Mouse (Mus musculus): ENCODE measurements around the gene Nkx2-1.
"Not testable (repeated sequence)": the region's sequence is repeated elsewhere in the genome, so short reads cannot be mapped to it uniquely, and the experiment has no call there.

The Nkx2-1 gene

GRCm38 (mm10) chr12:56536884-56537265 lies at the start of gene Nkx2-1:
TSS of gene Nkx2-1 (minus strand) at chr12:56536908.
- DNase-seq (ENCODE audit: low spot score): no peak

- peak; percentile 21 for DNase-seq (ENCODE audit: low spot score)
Measured at GRCm38 (mm10) chr12:56541068-56541467, 4.4 kb upstream of the Nkx2-1 start.

GRCm38 (mm10) chr12:56540591-56540990 lies 3.9 kb upstream of the Nkx2-1 start:
- no peak for DNase-seq (ENCODE audit: low spot score)

GRCm38 (mm10) chr12:56538601-56539000 lies 1.9 kb upstream of the Nkx2-1 start:
- DNase-seq (ENCODE audit: low spot score): no peak

- no peak for DNase-seq (ENCODE audit: low spot score)
Measured at GRCm38 (mm10) chr12:56537931-56538330, 1.2 kb upstream of the Nkx2-1 start.

GRCm38 (mm10) chr12:56537342-56537741 lies 634 bp upstream of the Nkx2-1 start:
- DNase-seq (ENCODE audit: low spot score): no peak

- DNase-seq (ENCODE audit: low spot score): no peak
Measured at GRCm38 (mm10) chr12:56536174-56536883, 379 bp downstream of the Nkx2-1 start.

- no peak for DNase-seq (ENCODE audit: low spot score)
Measured at GRCm38 (mm10) chr12:56535411-56536173, 1.1 kb downstream of the Nkx2-1 start.

GRCm38 (mm10) chr12:56534651-56535326 lies 1.9 kb downstream of the Nkx2-1 start:
- no peak for DNase-seq (ENCODE audit: low spot score)

- no peak for DNase-seq (ENCODE audit: low spot score)
Measured at GRCm38 (mm10) chr12:56534311-56534650, 2.4 kb downstream of the Nkx2-1 start.

GRCm38 (mm10) chr12:56533501-56534310 lies 3.0 kb downstream of the Nkx2-1 start:
- no peak for DNase-seq (ENCODE audit: low spot score)

GRCm38 (mm10) chr12:56532986-56533495 lies 3.7 kb downstream of the Nkx2-1 start:
- DNase-seq (ENCODE audit: low spot score): no peak

GRCm38 (mm10) chr12:56532142-56532541 lies 4.6 kb downstream of the Nkx2-1 start:
- no peak for DNase-seq (ENCODE audit: low spot score)

GRCm38 (mm10) chr12:56531051-56531620 lies 5.6 kb downstream of the Nkx2-1 start:
- no peak for DNase-seq (ENCODE audit: low spot score)

GRCm38 (mm10) chr12:56529931-56530330 lies 6.8 kb downstream of the Nkx2-1 start:
- DNase-seq (ENCODE audit: low spot score): no peak

- DNase-seq (ENCODE audit: low spot score): no peak
Measured at GRCm38 (mm10) chr12:56528881-56529681, 7.6 kb downstream of the Nkx2-1 start.

GRCm38 (mm10) chr12:56528034-56528570 lies 8.6 kb downstream of the Nkx2-1 start:
- no peak for DNase-seq (ENCODE audit: low spot score)

- no peak for DNase-seq (ENCODE audit: low spot score)
Measured at GRCm38 (mm10) chr12:56527071-56527470, 9.6 kb downstream of the Nkx2-1 start.

GRCm38 (mm10) chr12:56525219-56525797 lies 11.4 kb downstream of the Nkx2-1 start:
- not testable (repeated sequence) for DNase-seq (ENCODE audit: low spot score)

- no peak for DNase-seq (ENCODE audit: low spot score)
Measured at GRCm38 (mm10) chr12:56524201-56524600, 12.5 kb downstream of the Nkx2-1 start.

All from c-Kit-positive CD71-positive TER-119-positive erythroid progenitor cells, embryonic 14.5 days (primary cell).